Mouse (Mus musculus) layer of hippocampus, adult 11-12 months (tissue): ENCODE data around the gene Nhlh1.
A peak's percentile ranks its signal among the peaks of the same experiment; 100 is the strongest.

ENCODE experiments used
- DNase-seq: peaks from one replicate; pipeline ENCODE4 v3.0.0; 2022; ENCODE audit warnings: low spot score

Nhlh1 gene

DNA sequence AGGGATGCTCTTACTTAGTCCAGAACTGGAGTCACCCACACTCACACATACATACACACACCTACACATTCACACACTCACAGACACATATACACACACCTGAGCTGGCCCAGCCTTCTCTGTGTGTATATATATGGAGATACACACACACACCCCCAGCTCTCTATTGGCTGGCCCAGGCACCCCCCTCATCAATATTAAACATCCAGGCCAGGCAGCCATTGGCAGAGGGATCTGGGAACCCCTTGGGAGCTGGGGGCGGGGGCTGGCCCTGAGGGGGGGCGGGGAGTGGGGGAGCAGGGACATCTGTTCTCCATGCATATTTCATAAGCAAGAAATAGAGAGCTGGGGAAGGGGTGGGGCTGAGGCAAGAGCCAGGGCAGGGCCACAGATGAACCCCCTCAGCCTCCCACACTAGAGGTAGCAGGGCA, at the start of gene Nhlh1:
Nhlh1 (minus strand) TSS at position 83 of the 431 bp plus-strand sequence.
- DNase-seq = no peak

DNA sequence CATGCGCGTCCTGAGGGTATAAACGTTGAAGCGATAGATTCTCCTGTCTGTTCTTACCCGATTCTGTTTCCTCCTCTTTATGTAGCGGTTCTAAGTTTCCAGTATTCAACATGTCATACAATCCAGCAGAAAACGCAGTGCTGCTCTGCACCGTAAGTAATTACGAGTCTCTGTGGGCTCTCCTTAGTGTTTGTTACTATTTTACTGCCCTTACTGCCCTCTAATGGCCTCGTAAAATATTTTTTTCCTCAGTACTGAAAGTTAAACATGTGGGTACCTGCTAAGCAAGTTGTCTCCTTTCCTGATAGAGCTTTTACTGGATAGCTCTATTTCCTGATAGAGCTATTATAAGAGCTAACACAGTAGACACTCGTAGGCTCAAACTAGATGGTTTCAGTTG, 47.7 kb upstream of the Nhlh1 start:
- no peak for DNase-seq

DNA sequence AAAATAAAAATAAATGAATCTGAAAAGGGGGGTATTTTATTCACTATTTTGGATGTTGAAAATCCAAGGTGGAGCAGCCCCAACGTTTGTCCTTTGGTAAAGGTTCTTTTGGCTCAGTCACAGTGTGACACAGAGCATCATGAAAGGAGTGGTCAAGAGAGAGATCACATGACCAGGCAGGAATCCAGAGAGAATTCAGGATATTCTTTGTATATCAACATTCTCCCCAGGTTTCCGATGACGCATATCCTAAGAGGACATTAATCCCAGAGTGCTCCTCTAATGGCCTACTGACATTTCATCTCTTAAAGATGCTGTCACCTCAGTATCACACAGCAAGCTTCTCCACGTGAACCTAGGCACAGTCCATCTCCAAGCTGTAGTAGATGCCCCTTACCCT, 46.2 kb upstream of the Nhlh1 start:
- no peak for DNase-seq

DNA sequence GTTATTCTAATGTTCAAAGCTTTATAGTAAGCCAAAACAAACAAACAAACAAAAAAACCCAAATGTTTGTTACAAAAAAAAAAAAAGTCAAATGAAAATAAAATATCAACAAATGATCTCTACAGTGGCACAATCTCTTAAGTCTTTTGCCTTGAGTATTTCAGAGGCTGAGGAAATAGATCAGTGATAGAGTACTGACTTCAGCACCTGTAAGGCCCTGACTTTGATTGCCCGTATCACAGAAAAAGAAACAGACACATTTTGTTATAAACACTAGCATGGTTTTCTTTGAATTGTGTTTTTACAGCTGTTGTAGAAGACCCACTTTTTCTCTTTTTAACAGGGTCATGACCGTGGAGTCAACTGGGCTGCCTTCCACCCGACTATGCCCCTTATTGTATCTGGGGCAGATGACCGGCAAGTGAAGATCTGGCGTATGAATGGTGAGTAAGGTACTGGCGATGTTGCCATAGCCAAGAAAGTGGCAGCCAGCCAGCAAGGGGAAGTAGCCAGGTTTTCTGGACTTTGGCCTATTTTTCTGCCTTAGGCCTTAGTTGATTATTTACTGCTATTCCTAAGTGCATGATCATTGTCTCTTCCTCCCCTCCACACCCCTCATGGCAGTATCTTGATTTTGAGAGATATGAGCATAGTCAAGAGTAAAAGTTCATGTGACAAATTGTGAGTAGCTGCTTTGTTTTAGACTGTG, 42.1 kb upstream of the Nhlh1 start:
- no peak for DNase-seq

DNA sequence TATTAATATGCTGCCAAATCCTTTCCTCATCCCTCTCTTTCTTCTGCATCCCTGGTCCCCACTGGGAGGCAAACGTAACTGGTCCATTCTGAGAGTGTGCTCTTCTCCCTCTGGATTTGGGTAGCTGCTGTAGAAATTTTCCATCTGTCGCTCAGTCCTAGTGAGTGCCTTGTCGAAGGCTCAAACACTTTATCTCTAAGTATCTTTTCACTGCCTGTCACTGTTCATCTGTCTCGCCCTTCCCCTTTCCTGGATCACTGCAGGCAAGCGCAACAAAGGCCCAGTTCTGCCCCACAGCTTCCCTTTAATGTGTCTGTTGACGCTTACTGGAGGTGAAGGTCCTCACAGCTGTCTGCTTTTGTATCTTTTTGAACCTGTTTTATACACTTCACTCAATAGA, 37.8 kb upstream of the Nhlh1 start:
- DNase-seq = no peak

DNA sequence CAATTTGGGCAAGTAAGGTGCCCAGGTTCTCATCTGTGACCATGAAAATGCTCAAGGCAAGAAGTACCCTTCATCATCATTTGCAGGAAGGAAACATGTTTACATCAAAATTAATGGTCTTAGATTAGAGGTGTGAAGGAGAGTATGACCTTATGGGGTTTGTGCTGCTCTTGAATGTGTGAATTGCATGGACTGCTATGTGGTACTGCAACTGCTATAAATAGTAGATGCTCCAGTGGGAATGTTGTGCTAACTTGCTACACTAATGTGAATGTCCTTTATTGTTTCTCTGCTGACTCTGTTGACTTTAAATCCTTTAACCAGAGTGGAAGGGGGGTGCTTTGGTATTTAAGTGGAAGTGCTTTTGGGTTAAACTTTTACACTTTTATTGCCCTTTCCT, 36.9 kb upstream of the Nhlh1 start:
- DNase-seq = no peak

DNA sequence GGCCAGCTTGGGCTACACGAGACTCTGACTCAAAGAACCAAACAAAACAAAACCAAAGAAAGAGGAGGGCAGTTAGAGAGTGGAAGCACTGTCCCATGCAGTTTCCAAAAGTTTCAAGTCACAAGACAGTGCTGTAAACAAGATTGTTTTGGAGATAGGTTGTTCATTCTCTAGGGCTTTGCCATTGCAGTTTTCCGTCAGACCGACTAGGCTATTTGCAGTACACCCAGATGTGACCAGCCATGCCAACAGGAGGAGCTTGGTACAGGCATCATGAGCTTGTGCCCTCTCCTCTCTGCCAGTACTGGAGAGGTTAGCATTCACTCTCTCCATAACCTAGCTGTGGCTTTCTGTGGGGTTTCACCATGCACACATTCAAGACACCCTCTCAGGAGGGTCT, 36.1 kb upstream of the Nhlh1 start:
- no peak for DNase-seq

DNA sequence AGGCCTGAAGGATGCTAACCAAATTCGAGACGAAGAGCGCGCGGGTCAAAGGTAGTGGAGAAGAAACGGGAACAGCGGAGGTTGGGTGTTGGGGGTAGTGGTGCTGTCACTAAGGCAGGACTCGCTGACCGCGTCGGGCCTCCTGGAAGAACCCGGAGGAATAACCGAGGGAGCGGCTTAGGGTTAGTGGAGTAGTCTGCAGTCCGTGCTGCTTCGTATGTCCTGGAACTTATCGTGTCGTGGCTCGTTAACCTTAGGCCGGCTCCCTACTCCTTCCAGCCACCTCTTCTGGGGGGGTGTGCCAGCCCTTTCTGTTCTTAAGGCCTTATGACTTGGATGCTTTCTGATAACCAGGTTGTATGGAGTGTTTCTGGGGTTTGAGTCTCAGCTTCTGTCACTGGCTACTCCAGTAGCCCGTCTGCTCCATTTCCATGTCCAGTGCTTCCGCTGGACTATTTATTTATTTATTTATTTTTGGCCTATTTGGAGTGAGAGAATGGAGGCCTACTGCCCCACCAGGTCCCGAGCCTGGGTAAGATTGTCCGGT, 25.6 kb upstream of the Nhlh1 start:
- DNase-seq = no peak

DNA sequence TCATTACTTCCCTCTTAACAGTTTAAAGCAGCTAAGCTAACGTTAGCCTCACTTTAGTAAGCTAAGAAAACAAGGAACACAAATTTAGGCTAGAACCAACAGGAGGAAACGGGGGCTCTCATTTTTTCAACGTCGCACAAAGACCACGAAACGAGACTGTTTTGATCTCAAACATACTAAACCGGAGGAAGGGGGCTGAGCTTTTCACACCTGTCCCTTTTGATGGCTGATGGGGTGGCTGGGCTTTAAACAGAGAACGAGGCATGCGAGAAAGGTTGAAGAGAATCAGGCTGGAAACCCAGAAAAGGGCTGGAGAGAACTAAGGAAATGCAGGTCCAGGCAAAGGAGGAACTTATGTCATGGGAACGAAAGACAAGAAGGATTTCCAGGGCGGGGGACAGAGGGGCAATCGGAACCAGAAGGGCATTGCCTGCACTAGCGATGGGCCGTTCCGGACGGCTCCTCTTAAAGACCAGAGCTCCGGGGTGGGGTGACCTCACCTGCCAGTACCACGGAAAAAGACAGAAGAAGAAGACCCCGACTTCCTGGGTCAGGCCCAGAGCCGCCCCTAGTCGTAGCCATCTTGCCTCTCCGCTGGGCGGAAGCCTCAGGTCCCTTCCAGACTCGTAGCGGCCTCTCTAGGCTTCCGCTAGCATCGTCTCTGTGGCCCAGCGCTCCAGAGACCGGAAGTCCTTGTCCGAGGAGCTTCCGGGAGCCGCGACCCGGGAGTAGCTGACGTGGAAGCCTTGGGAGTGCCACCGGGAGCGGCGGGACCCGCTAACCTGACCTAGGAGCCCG, 24.9 kb upstream of the Nhlh1 start, which contains the start of the genes Copa and Ncstn:
Copa (plus strand) TSS at position 429 of the 798 bp plus-strand sequence.
Ncstn (minus strand) TSS at position 695 of the 798 bp plus-strand sequence.
- DNase-seq = peak; percentile 93

DNA sequence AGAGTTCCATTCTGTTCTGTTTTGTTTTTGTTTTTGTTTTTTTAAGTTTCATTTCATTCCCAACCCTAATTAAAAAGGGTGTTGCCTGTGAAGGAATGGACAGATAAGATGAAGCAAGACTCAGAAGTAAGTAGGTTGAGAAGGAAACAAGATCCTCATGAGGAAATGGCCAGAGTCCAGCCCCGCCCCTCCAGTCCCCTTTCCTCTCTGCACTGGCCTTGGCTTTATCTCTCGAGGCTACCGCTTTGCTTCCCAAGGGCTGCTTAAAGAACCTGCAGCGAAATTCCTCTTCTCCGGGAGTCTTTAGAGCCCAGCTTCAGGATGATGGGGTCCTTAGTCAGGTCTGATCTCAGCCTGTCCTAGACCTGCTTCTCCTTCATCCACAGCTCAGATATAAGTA, 20.6 kb upstream of the Nhlh1 start:
- DNase-seq = no peak

DNA sequence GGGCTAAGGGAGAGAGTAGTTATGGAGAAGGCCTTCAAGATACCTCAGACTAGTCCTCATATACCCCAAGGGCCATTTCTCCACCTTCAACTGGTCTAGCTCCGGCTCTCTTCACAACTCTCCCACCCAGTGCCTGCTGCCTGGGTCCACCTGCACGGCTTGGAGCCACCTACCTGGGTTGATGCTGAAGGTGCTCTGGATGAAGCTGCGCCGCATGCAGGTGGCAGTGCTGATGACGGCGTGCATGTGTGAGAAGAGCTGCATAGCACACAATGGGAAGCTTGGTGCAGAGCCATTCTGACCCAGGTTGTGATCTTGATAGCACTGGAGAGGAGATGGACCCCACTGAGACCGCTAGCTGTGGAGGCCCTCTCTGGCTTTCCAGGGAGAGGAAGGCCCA, 15.2 kb upstream of the Nhlh1 start:
- DNase-seq = no peak

DNA sequence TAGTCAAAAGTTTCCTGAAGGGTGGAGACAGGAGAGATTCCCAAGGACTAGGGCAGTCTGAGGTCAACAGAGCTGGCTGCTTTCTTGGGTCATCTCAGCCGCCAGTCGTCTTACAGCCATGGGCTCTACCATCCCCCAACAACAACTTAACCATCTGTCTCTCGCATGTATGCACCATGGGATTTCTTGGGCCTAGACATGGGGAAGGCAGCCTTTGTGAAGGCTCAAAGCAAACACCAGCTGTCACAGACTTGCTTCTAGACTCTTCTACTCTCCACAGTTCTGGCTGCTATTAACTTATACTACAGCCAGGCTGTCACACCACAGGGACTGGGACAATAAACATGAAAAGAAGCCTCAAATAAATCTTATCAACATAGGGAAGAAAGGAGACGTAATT, 14.2 kb upstream of the Nhlh1 start:
- DNase-seq = no peak

DNA sequence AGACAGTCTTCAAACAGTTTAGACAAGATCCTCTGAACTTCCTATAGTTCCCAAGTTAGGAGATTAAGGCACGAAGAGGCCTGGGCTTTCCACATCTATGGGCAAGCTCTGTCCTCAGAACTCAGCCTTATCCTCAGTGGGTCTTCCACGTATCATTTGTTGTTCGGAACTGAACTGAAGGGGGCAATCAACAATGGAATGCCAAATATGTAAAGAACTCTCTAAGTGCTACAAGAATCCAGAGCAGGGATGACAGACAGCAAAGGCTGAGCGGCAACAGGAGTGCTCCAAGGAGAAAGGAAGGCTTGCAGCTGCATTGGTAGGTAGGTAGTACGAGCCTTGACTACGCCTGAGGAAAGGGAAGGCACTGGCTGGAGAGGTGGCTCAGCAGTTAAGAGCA, 12.9 kb upstream of the Nhlh1 start:
- DNase-seq = no peak

DNA sequence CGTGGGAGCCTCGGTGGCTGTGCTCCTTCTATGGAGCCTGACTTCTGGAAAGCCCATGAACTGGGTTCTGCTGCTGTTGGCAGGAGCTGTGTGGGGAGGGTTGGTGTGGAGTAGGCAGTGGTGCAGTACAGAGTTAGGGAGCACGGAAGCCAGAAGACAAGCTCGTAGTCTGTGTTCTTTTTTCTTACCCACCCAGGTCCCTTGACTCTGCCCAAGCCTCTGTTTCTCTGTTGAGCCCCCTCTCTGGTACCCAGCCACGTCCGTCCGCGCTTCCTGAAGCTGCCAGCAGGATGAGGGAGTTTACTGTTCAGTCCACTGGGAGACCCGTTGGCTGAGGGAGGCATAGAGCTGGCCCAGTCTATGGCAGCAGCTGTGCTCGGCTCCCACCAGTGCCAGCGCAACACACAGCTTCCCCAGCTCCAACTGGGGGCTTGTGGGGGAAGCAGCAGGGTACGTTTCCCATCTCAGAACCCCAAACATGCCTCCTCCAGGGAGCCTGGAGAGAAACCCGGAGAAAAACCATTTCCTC, 7.3 kb upstream of the Nhlh1 start:
- peak; percentile 30 for DNase-seq

DNA sequence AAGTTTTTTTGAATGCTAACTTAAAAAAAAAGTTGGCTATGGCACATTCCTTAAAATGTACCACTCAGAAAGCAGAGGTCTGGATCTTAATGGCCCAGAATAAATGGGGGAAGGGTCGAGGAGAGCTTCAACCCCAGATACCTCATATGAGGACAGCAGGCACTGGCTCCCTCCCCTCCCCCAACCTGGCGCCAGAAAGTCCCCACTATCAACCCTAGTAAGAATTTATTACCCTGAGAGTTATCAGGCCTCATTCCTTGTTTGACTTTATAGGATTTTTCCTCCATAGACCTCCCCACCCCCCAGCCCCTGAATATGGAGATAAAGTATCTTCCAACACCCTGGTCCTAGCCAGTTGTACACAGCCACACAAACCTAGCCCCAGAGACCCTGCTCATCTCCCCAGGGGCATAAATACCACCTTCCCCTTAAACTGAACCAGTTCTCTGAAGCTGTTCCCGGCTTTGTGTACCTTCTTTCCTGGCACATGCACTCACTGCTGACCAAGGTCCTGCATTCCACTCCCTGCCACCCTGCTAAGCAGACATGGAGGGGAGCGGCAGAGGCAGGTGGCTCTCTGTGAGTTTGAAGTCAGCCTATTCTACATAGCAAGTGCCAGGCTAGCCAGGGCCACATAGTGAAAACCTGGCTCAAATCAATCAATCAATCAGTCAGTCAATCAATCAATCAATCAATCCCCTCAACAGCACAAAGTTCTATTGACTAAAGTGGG, 6.1 kb upstream of the Nhlh1 start:
- no peak for DNase-seq

DNA sequence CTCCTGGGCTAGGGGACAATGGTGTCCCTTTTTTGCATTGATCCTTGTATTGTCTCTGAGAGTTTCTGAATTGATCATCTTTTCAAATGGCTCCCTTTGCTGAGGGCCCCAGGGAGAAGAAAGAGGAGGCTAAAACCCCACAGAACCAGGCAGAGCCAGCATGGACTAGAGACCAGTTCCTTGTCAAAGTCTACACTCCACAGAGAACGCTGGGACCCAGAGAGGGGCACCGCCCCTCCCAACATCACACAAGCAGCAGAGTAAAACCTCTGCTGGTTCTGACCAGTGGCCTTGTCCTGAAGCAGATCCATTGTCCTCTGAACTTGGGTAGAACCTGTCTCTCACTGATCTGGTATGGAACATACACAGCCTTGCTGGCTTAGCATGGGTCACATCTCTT, 4.7 kb upstream of the Nhlh1 start:
- no peak for DNase-seq

DNA sequence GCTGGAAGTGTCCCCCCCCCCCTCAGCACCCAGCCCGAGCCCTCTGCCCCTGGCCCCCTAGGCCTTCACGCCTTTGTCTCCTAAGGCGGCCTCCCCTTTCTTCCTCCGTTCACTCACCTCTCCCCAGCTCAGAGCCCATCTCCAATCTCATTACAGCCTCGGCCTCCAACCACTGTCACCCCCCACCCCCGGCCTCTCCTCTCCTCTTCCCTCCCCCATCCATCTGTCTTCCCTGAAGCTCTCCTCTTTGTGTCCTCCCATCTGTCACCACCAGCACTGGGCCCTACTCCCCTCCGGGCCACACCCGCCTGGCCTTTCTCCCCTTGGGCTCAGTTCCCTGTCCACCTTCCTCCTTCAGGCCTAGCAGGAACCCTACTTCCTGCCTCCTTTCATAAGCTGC, 3.8 kb upstream of the Nhlh1 start:
- DNase-seq = no peak

DNA sequence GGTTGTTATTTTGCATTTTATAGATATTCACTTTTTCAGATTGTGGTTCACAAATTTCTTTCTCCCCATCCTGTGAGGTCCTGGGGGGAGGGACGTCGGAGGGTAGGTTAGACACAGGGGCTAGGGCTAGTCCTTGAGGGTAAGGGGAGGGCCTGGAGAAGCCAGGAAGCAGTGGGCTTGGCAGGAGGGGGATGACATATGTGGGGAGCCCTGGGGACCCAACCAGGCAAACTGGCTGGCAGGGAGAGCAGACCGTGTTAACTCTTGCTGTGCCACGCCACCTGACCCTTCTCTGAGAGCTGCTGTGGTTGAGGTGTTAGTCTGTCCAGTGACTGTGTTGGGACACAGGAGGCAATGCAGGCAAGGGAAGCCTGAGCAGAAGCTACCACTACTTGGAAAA, 3.3 kb upstream of the Nhlh1 start:
- no peak for DNase-seq

DNA sequence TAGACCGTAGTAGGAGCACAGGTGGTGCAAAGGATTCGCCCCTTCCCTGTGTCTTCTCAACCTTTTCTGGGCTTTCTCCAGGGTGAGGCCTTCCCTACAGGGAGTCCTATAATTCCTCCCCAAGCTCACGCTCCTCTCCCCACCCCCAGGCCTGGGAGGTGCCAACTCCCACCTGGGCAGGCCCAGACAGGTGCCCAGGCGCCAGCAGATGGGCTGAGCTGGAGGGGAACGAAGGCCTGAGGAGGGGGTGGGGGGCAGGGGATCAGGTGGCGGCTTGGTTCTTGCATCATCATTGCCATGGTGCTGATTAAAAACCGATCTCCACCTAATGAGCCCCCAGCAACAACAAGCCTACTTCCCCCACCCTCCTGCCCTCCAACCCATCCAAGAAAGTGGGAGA, 1.5 kb upstream of the Nhlh1 start:
- DNase-seq = no peak

DNA sequence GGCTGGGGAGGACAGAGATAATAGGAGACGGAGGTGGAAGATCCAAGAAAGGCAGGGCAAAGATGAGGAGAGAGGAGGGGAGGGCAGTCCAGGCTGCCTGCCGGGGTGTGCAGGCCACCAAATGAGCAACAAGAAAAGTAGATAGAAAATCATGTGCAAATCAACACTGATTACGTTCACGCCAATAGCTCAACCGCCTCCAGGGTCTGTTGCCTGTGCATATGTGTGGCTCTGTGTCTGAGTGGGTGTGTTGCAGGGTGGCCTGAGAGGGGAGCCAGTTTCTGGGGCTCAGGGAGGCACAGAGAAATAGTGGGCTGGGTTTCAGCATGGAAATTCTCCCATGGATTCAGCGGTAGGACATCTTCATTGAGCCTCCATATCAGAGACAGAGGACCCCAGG, 948 bp upstream of the Nhlh1 start:
- no peak for DNase-seq

DNA sequence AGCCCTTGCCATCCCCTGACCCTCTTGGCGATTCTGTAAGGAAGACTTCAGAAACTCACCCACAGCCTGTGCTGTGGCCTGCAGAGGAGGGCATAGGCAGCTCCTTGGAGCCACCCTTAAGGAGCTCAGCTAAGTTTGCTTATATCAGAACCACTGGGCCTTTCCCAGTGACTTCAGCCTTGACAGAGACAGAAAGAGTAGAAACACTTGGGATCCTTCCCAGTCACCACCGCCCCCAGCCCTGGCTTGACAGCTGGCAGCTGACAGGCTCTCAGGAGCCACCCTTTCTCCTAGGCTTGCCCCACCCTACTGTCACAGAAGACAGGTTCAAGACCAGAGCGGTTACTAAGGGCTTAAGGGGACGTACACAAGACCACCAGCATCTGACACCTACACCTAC, 1.1 kb downstream of the Nhlh1 start:
- DNase-seq = peak; percentile 20
